Mouse (Mus musculus): ENCODE measurements around the gene Ogfod2.

Gene Ogfod2

GRCm38 (mm10) chr5:124093120-124093794 lies 18.8 kb upstream of the Ogfod2 start:
- in situ Hi-C loops (cut with MboI, MseI) = no loop called here

GRCm38 (mm10) chr5:124093852-124094604 lies 18.1 kb upstream of the Ogfod2 start:
- in situ Hi-C loops (cut with MboI, MseI) = no loop called here

GRCm38 (mm10) chr5:124095077-124095581 lies 17.0 kb upstream of the Ogfod2 start:
- in situ Hi-C loops (cut with MboI, MseI) = no loop called here

- in situ Hi-C loops (cut with MboI, MseI) = no loop called here
Measured at GRCm38 (mm10) chr5:124095596-124096232, 16.4 kb upstream of the Ogfod2 start, which contains the start of gene Abcb9. Gene Abcb9, minus strand, starts transcription at chr5:124095798.

- in situ Hi-C loops (cut with MboI, MseI) = no loop called here
Measured at GRCm38 (mm10) chr5:124098923-124099322, 13.2 kb upstream of the Ogfod2 start.

- in situ Hi-C loops (cut with MboI, MseI) = no loop called here
Measured at GRCm38 (mm10) chr5:124100128-124101044, 11.7 kb upstream of the Ogfod2 start.

- in situ Hi-C loops (cut with MboI, MseI) = no loop called here
Measured at GRCm38 (mm10) chr5:124102326-124102725, 9.8 kb upstream of the Ogfod2 start.

- in situ Hi-C loops (cut with MboI, MseI) = no loop called here
Measured at GRCm38 (mm10) chr5:124103020-124103419, 9.1 kb upstream of the Ogfod2 start.

GRCm38 (mm10) chr5:124103552-124103951 lies 8.5 kb upstream of the Ogfod2 start:
- in situ Hi-C loops (cut with MboI, MseI) = no loop called here

- in situ Hi-C loops (cut with MboI, MseI) = no loop called here
Measured at GRCm38 (mm10) chr5:124111077-124111741, 888 bp upstream of the Ogfod2 start.

- in situ Hi-C loops (cut with MboI, MseI) = no loop called here
Measured at GRCm38 (mm10) chr5:124112531-124112930, 434 bp downstream of the Ogfod2 start.

- in situ Hi-C loops (cut with MboI, MseI) = no loop called here
Measured at GRCm38 (mm10) chr5:124113030-124113429, 933 bp downstream of the Ogfod2 start.

GRCm38 (mm10) chr5:124114276-124115025 lies 2.4 kb downstream of the Ogfod2 start:
- in situ Hi-C loops (cut with MboI, MseI) = no loop called here

- in situ Hi-C loops (cut with MboI, MseI) = no loop called here
Measured at GRCm38 (mm10) chr5:124115531-124115930, 3.4 kb downstream of the Ogfod2 start.

- in situ Hi-C loops (cut with MboI, MseI) = no loop called here
Measured at GRCm38 (mm10) chr5:124115990-124116845, 4.1 kb downstream of the Ogfod2 start, which contains the start of gene Arl6ip4. Gene Arl6ip4, plus strand, starts transcription at chr5:124116089.

GRCm38 (mm10) chr5:124119204-124119603 lies 7.1 kb downstream of the Ogfod2 start:
- in situ Hi-C loops (cut with MboI, MseI) = no loop called here

GRCm38 (mm10) chr5:124122357-124122756 lies 10.3 kb downstream of the Ogfod2 start:
- in situ Hi-C loops (cut with MboI, MseI) = no loop called here

- in situ Hi-C loops (cut with MboI, MseI) = no loop called here
Measured at GRCm38 (mm10) chr5:124125093-124125492, 13.0 kb downstream of the Ogfod2 start.

- in situ Hi-C loops (cut with MboI, MseI) = loop anchor here in 1 of 2 experiments (10.0 kb wide), 1 partner anchor 381 kb away; no protein-coding TSS in a partner anchor
Measured at GRCm38 (mm10) chr5:124134261-124134660, 22.2 kb downstream of the Ogfod2 start.
